Mouse (Mus musculus) MEL (cell line): Measurements from ENCODE around the gene Tmem120a. TPM values are rescaled to one million over a fixed set of nuclear protein-coding genes. Genes with fewer than 3 reads are reported as not detected.

Experiments used
- DNase-seq: peaks from one replicate; pipeline ENCODE4 v3.0.0; 2011; ENCODE audit warnings: low read depth, low spot score
- H3K27ac ChIP-seq: 2 replicates; pipeline ENCODE4 v1.5.1; 2012; ENCODE audit warnings: low read depth, mild to moderate bottlenecking, control low read depth, low read length, moderate library complexity; ENCODE audit not compliant: control insufficient read depth
- H3K27me3 ChIP-seq, 2 experiments: fragments of 150-350 bp in 1 of 2; sonication (generic) in 1 of 2; 2 replicates each; pipeline ENCODE4 v1.6.1; 2012; ENCODE audit warnings: low read length in 2 of 2, mild to moderate bottlenecking in 2 of 2, improper control_type of control experiment in 1 of 2, moderate library complexity in 1 of 2; ENCODE audit not compliant: insufficient read depth in 2 of 2, control insufficient read depth in 1 of 2
- H3K36me3 ChIP-seq, 2 experiments: 2 replicates each; pipeline ENCODE4 v1.6.1; 2012 to 2014; ENCODE audit warnings: low read length in 2 of 2, improper control_type of control experiment in 1 of 2, inconsistent platforms in 1 of 2, mild to moderate bottlenecking in 1 of 2; ENCODE audit not compliant: insufficient read depth in 2 of 2, control insufficient read depth in 1 of 2
- H3K4me1 ChIP-seq, 2 experiments: fragments of 150-350 bp in 1 of 2; sonication (generic) in 1 of 2; 2 replicates each; pipeline ENCODE4 v1.6.1; 2012; ENCODE audit warnings: low read length in 2 of 2, improper control_type of control experiment in 1 of 2, mild to moderate bottlenecking in 1 of 2; ENCODE audit not compliant: insufficient read depth in 2 of 2, control insufficient read depth in 1 of 2
- H3K4me3 ChIP-seq, 2 experiments: fragments of 150-350 bp in 1 of 2; sonication (generic) in 1 of 2; 2 replicates each; pipeline ENCODE4 v1.5.1; 2012; ENCODE audit warnings: low read depth in 2 of 2, low read length in 2 of 2, mild to moderate bottlenecking in 2 of 2, moderate library complexity in 2 of 2, control low read depth in 1 of 2, improper control_type of control experiment in 1 of 2; ENCODE audit not compliant: control insufficient read depth in 1 of 2, insufficient read depth in 1 of 2
- H3K79me2 ChIP-seq: 2 replicates; pipeline ENCODE4 v1.6.1; 2012; ENCODE audit warnings: mild to moderate bottlenecking, low read length, moderate library complexity; ENCODE audit not compliant: control insufficient read depth, poor library complexity, insufficient read depth
- H3K9ac ChIP-seq: 2 replicates; pipeline ENCODE4 v1.6.1; 2012; ENCODE audit warnings: low read depth, mild to moderate bottlenecking, control low read depth, low read length, moderate library complexity; ENCODE audit not compliant: control insufficient read depth, poor library complexity, severe bottlenecking
- H3K9me3 ChIP-seq: fragments of 150-350 bp; sonication (generic); replicated peaks from 2 replicates; pipeline ENCODE4 v1.6.1; 2012; ENCODE audit warnings: mild to moderate bottlenecking, low read length, improper control_type of control experiment, moderate library complexity; ENCODE audit not compliant: insufficient read depth
- BHLHE40 ChIP-seq: IDR thresholded peaks from 2 replicates; pipeline ENCODE4 v1.6.1; 2012; ENCODE audit warnings: low read depth, mild to moderate bottlenecking, inconsistent platforms, low read length, improper control_type of control experiment, borderline replicate concordance
- CTCF ChIP-seq, 3 experiments: IDR thresholded peaks in 2 of 3; conservative IDR thresholded peaks in 1 of 3; 2 replicates each; pipeline ENCODE4 v1.5.1; 2011 to 2012; ENCODE audit warnings: low read length in 3 of 3, low read depth in 2 of 3, mild to moderate bottlenecking in 2 of 3, improper control_type of control experiment in 1 of 3, inconsistent platforms in 1 of 3, mixed read lengths in 1 of 3, moderate library complexity in 1 of 3; ENCODE audit not compliant: control insufficient read depth in 1 of 3, insufficient read depth in 1 of 3, poor library complexity in 1 of 3, severe bottlenecking in 1 of 3
- E2F4 ChIP-seq: IDR thresholded peaks from 2 replicates; pipeline ENCODE4 v1.6.1; 2011; ENCODE audit warnings: low read depth, low read length, improper control_type of control experiment, borderline replicate concordance
- ELF1 ChIP-seq: IDR thresholded peaks from 2 replicates; pipeline ENCODE4 v1.6.1; 2014; ENCODE audit warnings: low read depth, mild to moderate bottlenecking, inconsistent platforms, low read length, improper control_type of control experiment, moderate library complexity
- GATA1 ChIP-seq: IDR thresholded peaks from 2 replicates; pipeline ENCODE4 v1.6.1; 2011; ENCODE audit warnings: low read depth, low read length, improper control_type of control experiment
- HCFC1 ChIP-seq: IDR thresholded peaks from 2 replicates; pipeline ENCODE4 v1.6.1; 2012; ENCODE audit warnings: low read depth, mild to moderate bottlenecking, inconsistent platforms, low read length, improper control_type of control experiment, moderate library complexity
- JUND ChIP-seq: IDR thresholded peaks from 2 replicates; pipeline ENCODE4 v1.6.1; 2011; ENCODE audit warnings: low read depth, mild to moderate bottlenecking, improper control_type of control experiment, low read length
- MAFK ChIP-seq: IDR thresholded peaks from 2 replicates; pipeline ENCODE4 v1.6.1; 2011; ENCODE audit warnings: low read depth, mild to moderate bottlenecking, low read length, improper control_type of control experiment, borderline replicate concordance
- MAZ ChIP-seq: IDR thresholded peaks from 2 replicates; pipeline ENCODE4 v1.6.1; 2012; ENCODE audit warnings: low read depth, mild to moderate bottlenecking, inconsistent platforms, low read length, improper control_type of control experiment
- NELFE ChIP-seq: IDR thresholded peaks from 2 replicates; pipeline ENCODE4 v1.6.1; 2011; ENCODE audit warnings: low read depth, low read length, improper control_type of control experiment
- NRF1 ChIP-seq: IDR thresholded peaks from 2 replicates; pipeline ENCODE4 v1.6.1; 2014; ENCODE audit warnings: low read depth, mild to moderate bottlenecking, inconsistent platforms, low read length, improper control_type of control experiment, moderate library complexity; ENCODE audit not compliant: poor library complexity, insufficient read depth, severe bottlenecking
- POLR2AphosphoS5 ChIP-seq: IDR thresholded peaks from 2 replicates; pipeline ENCODE4 v1.6.1; 2012; ENCODE audit warnings: low read depth, borderline replicate concordance, mild to moderate bottlenecking, inconsistent platforms, low read length, moderate library complexity, mixed read lengths
- RCOR1 ChIP-seq: IDR thresholded peaks from 2 replicates; pipeline ENCODE4 v1.6.1; 2012; ENCODE audit warnings: low read depth, mild to moderate bottlenecking, inconsistent platforms, low read length, improper control_type of control experiment
- TBP ChIP-seq: IDR thresholded peaks from 2 replicates; pipeline ENCODE4 v1.8.0; 2011; ENCODE audit warnings: low read depth, low read length, improper control_type of control experiment
- TCF12 ChIP-seq: IDR thresholded peaks from 2 replicates; pipeline ENCODE4 v1.6.1; 2014; ENCODE audit warnings: low read depth, mild to moderate bottlenecking, inconsistent platforms, low read length, improper control_type of control experiment, moderate library complexity
- USF2 ChIP-seq, 2 experiments: IDR thresholded peaks; 2 replicates each; pipeline ENCODE4 v1.6.1; 2011 to 2012; ENCODE audit warnings: improper control_type of control experiment in 2 of 2, low read length in 2 of 2, borderline replicate concordance in 1 of 2, inconsistent platforms in 1 of 2, low read depth in 1 of 2, mild to moderate bottlenecking in 1 of 2; ENCODE audit not compliant: insufficient read depth in 1 of 2
- ZKSCAN1 ChIP-seq: IDR thresholded peaks from 2 replicates; pipeline ENCODE4 v1.6.1; 2012; ENCODE audit warnings: low read depth, mild to moderate bottlenecking, inconsistent platforms, low read length, improper control_type of control experiment, moderate library complexity
- polyA plus RNA-seq, 2 experiments: library from polyadenylated mRNA; stranded (reverse) in 1 of 2; unstranded in 1 of 2; fragments of >175 nt in 1 of 2; fragments of >200 nt in 1 of 2; gene quantifications; 2 replicates each; pipeline versions ENCODE4 v1.2.1 to v1.2.4; 2012; ENCODE audit warnings: low replicate concordance in 2 of 2, low read depth in 1 of 2; ENCODE audit not compliant: insufficient read length in 2 of 2, insufficient read depth in 1 of 2, missing spikeins in 1 of 2
- total RNA-seq: library from RNA; depleted of rRNA; stranded (reverse); fragments of 300-350 nt; gene quantifications from 2 replicates; pipeline ENCODE4 v1.2.3, GENCODE M21; 2012

Tmem120a gene
- total and polyA plus RNA-seq, 3 experiments = 19.6 to 38.8 TPM; not detected in 1

DNA sequence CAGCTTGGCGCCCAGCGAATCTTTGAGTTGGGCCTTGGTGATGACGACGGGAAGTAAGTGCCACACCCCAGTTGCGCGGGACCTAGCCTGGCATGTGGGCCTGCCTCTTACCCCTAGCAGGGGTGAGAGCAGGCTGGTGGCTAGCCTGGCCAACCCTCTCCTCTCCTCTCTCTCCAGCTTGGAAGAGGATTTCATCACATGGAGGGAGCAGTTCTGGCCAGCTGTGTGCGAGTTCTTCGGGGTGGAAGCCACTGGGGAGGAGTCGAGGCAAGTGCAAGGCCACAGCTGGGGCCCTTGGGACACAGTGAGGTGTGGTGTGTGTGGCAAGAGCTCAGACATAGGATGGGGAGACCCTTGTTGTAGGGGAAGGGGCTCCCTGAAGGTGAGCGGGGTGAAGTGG lies 13.3 kb downstream of the Tmem120a start:
- Histone ChIP-seq H3K9ac (no peak overlapping the region), H3K27me3 (no peaks in the 10 kb centered on the region), H3K27ac (no peak overlapping the region), H3K36me3 (peaks cover 0 to 2% of the 10 kb centered on the region in 2 experiments; a peak in 2 of 4 replicates), H3K4me3 (no peak overlapping the region), H3K4me1 (no peaks in the 10 kb centered on the region), H3K9me3 (no peaks in the 10 kb centered on the region), H3K79me2 (no peaks in the 10 kb centered on the region)
- TF ChIP-seq USF2 (IDR thresholded peaks at IDR 0.05; ENCODE audit: borderline replicate concordance in 1 of 2, insufficient read depth in 1 of 2, low read depth in 1 of 2, low read length in 2 of 2) (no peak), E2F4 (no peak), ELF1 (no peak), BHLHE40 (no peak), MAFK (no peak), NELFE (no peak), NRF1 (no peak), TCF12 (no peak), CTCF (IDR thresholded peaks at IDR 0.05 in 2 of 3, conservative IDR thresholded peaks at IDR 0.05 in 1 of 3; ENCODE audit: control insufficient read depth in 1 of 3, insufficient read depth in 1 of 3, low read depth in 2 of 3, low read length in 3 of 3, poor library complexity in 1 of 3, severe bottlenecking in 1 of 3) (no peak), RCOR1 (no peak), HCFC1 (no peak), GATA1 (no peak), POLR2AphosphoS5 (no peak)
- DNase-seq = no peak

GRCm38 (mm10) chr5:135730278-135730677 lies 14.0 kb downstream of the Tmem120a start:
- DNase-seq = no peak
- TF ChIP-seq ZKSCAN1 (no peak), CTCF (IDR thresholded peaks at IDR 0.05 in 2 of 3, conservative IDR thresholded peaks at IDR 0.05 in 1 of 3; ENCODE audit: control insufficient read depth in 1 of 3, insufficient read depth in 1 of 3, low read depth in 2 of 3, low read length in 3 of 3, poor library complexity in 1 of 3, severe bottlenecking in 1 of 3) (no peak), TBP (no peak), JUND (no peak), MAZ (no peak)
- Histone ChIP-seq H3K79me2 (no peaks in the 10 kb centered on the region), H3K36me3 (peaks cover 0 to 2% of the 10 kb centered on the region in 2 experiments; a peak in 2 of 4 replicates), H3K27me3 (no peaks in the 10 kb centered on the region), H3K4me1 (no peaks in the 10 kb centered on the region), H3K4me3 (no peak overlapping the region), H3K27ac (no peak overlapping the region), H3K9me3 (no peaks in the 10 kb centered on the region), H3K9ac (no peak overlapping the region)
